Comparison of ENCODE assay signal across 37 mouse cellular contexts in the genomic region with DNA sequence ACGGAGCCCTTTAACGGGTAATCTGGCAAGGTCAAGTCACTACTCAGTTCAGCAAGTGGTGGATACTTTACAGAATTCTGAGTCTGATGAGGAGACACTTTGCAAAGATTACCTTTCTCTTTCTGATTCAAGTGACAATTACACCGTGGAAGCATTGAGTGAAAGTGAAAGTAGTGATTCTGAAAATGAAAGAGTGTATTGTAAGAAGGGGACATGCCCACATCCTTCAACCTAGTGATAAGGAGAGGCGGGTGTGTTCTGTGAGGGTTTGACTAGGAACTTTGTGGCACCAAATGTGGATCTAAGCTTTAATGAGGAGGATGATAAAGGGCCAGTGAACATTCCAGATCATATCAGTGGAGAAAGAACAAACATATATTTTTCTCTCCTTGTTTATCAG. TPM values are rescaled to one million over a fixed set of nuclear protein-coding genes. Genes with fewer than 3 reads are reported as not detected.
DNase-seq lines count a peak whose midpoint lies in the region; ATAC-seq and TF ChIP-seq lines count a peak whose summit lies in the region.
"Had no signal": no experiment of that assay in that cellular context is flagged by ENCODE, and none has a peak within 500 bp of the region (broad histone marks: within the 10 kb centered on the region; RNA-seq: fewer than 3 reads in every experiment).

No protein-coding gene starts in this region.

- no peaks in the 10 kb centered on the region for H3K27me3 ChIP-seq in G1E (ENCODE audit: insufficient read depth, low read length)
- H3K27me3 ChIP-seq: heart, embryonic 13.5 days; midbrain, embryonic 12.5 days; neural tube, embryonic 15.5 days; stomach, embryonic 15.5 days had no signal

- peak; percentile 47 for DNase-seq in A20 (ENCODE audit: low read depth, low spot score)
- no peak for DNase-seq in G1E (ENCODE audit: low spot score)
- DNase-seq in lung, postnatal 36 days = no peak
- DNase-seq in kidney, adult 11 months = no peak
- DNase-seq in frontal cortex, adult 2 months (ENCODE audit: extremely low spot score in 1 of 2, low spot score in 1 of 2) = no peak
- no peak for DNase-seq in B cell, adult 2 months
- DNase-seq: adrenal gland, postnatal 10 days; cerebellum, adult 11-12 months; cerebellum, adult 9-11 months; forebrain, postnatal 0 days; gastrocnemius, postnatal 14 days; heart, adult 11 months; heart, postnatal 10 days; kidney, adult 9 months; kidney, postnatal 10 days; layer of hippocampus, postnatal 36 days; liver; lung, postnatal 4 days; right cerebral cortex, postnatal 25 days had no signal

- H3K4me1 ChIP-seq in G1E (ENCODE audit: insufficient read depth, low read depth, low read length) = peaks cover 5% of the 10 kb centered on the region; the same call in 1 of the 2 replicates
- H3K4me1 ChIP-seq: heart, embryonic 13.5 days; hindbrain, embryonic 10.5 days; midbrain, embryonic 12.5 days; neural tube, embryonic 15.5 days; stomach, embryonic 15.5 days had no signal

- no peak for TF ChIP-seq CTCF in G1E (IDR thresholded peaks at IDR 0.05; ENCODE audit: low read depth, low read length)

- ATAC-seq in G1E (ENCODE audit: extremely low read depth, insufficient number of reproducible peaks, low FRiP score, poor library complexity, severe bottlenecking) = peak; percentile 28; the same call in 1 of the 2 replicates
- ATAC-seq in common myeloid progenitor, adult 5-6 weeks (replicated peaks; ENCODE audit: low read depth, poor library complexity, severe bottlenecking) = peak; percentile 79
- ATAC-seq in megakaryocyte progenitor cell, adult 5-6 weeks (replicated peaks; ENCODE audit: poor library complexity) = peak; percentile 87
- ATAC-seq: forebrain, postnatal 0 days; hindbrain, embryonic 16.5 days; intestine, embryonic 16.5 days had no signal

- H3K36me3 ChIP-seq in G1E (replicated peaks) = no peaks in the 10 kb centered on the region
- H3K36me3 ChIP-seq: heart, embryonic 13.5 days; hindbrain, embryonic 10.5 days; midbrain, embryonic 12.5 days; neural tube, embryonic 15.5 days; stomach, embryonic 15.5 days had no signal

- H3K4me3 ChIP-seq in G1E (ENCODE audit: low read depth, low read length) = no peak overlapping the region
- H3K4me3 ChIP-seq: erythroblast, embryonic 14.5 days; heart, embryonic 13.5 days; hindbrain, embryonic 10.5 days; midbrain, embryonic 12.5 days; neural tube, embryonic 15.5 days; stomach, embryonic 15.5 days had no signal

- H3K9me3 ChIP-seq in G1E (replicated peaks) = no peaks in the 10 kb centered on the region
- H3K9me3 ChIP-seq: heart, embryonic 13.5 days; hindbrain, embryonic 10.5 days; midbrain, embryonic 12.5 days; neural tube, embryonic 15.5 days; stomach, embryonic 15.5 days had no signal

RNA-seq across cellular contexts. Expression of a gene that starts 36.7 kb away (rescaled TPM):
- total RNA-seq in G1E (2014; fragmentation: Nextera tagmentation) (not detected in 2 replicates), G1E (2017) (not detected in 2 replicates)
- not detected in 2 replicates for polyA plus RNA-seq in G1E (2012)
- total RNA-seq in common myeloid progenitor, adult 5-6 weeks (2017) = not detected in 2 replicates
- not detected in 2 replicates for total RNA-seq in megakaryocyte progenitor cell, adult 5-6 weeks (2015)
- total RNA-seq in megakaryocyte progenitor cell, adult 5-6 weeks (2017) = not detected in 2 replicates
- polyA plus RNA-seq in frontal cortex, adult 2 months (2012; rRNA removed) = not detected in 2 replicates
- total RNA-seq: adrenal gland, postnatal 10 days; forebrain, postnatal 0 days; gastrocnemius, postnatal 14 days; heart, postnatal 10 days; layer of hippocampus, postnatal 36 days; left cerebral cortex, postnatal 10 days had no signal
- polyA plus RNA-seq: cortical plate, adult 2 months; embryonic facial prominence, embryonic 14.5 days; erythroblast, embryonic 14.5 days; forebrain, embryonic 11.5 days; forebrain, postnatal 0 days; heart, embryonic 13.5 days; hindbrain, embryonic 10.5 days; hindbrain, embryonic 16.5 days; intestine, embryonic 16.5 days; large intestine, adult 2 months; limb, embryonic 11.5 days; liver, embryonic 16.5 days; lung, embryonic 16.5 days; midbrain, embryonic 12.5 days; neural tube, embryonic 15.5 days; stomach, embryonic 15.5 days had no signal

RNA-seq across cellular contexts. Expression of a gene that starts 43.1 kb away (rescaled TPM):
- total RNA-seq in G1E (2014; fragmentation: Nextera tagmentation) (12.6 and 17.6 TPM in 2 replicates), G1E (2017) (6.9 and 7.1 TPM in 2 replicates)
- polyA plus RNA-seq in G1E (2012) = 0.08 TPM in 1 of 2 replicates, not detected in the other
- total RNA-seq in common myeloid progenitor, adult 5-6 weeks (2017) = not detected in 2 replicates
- total RNA-seq in megakaryocyte progenitor cell, adult 5-6 weeks (2015) = 0.54 TPM in 1 of 2 replicates, not detected in the other
- total RNA-seq in megakaryocyte progenitor cell, adult 5-6 weeks (2017) = 0.29 and 0.78 TPM in 2 replicates
- polyA plus RNA-seq in frontal cortex, adult 2 months (2012; rRNA removed) = 0.08 TPM in 1 of 2 replicates, not detected in the other
- total RNA-seq: adrenal gland, postnatal 10 days; forebrain, postnatal 0 days; gastrocnemius, postnatal 14 days; heart, postnatal 10 days; layer of hippocampus, postnatal 36 days; left cerebral cortex, postnatal 10 days had no signal
- polyA plus RNA-seq: cortical plate, adult 2 months; embryonic facial prominence, embryonic 14.5 days; erythroblast, embryonic 14.5 days; forebrain, embryonic 11.5 days; forebrain, postnatal 0 days; heart, embryonic 13.5 days; hindbrain, embryonic 10.5 days; hindbrain, embryonic 16.5 days; large intestine, adult 2 months; limb, embryonic 11.5 days; lung, embryonic 16.5 days; midbrain, embryonic 12.5 days; neural tube, embryonic 15.5 days; stomach, embryonic 15.5 days had no signal

RNA-seq across cellular contexts. Expression of a gene that starts 47.3 kb away (rescaled TPM):
- total RNA-seq in G1E (2014; fragmentation: Nextera tagmentation) = 630 and 645 TPM in 2 replicates
- 110 and 118 TPM in 2 replicates for total RNA-seq in G1E (2017)
- 9.5 and 12.7 TPM in 2 replicates for polyA plus RNA-seq in G1E (2012)
- 29.7 and 30.5 TPM in 2 replicates for total RNA-seq in common myeloid progenitor, adult 5-6 weeks (2017)
- 16.4 and 24.2 TPM in 2 replicates for total RNA-seq in megakaryocyte progenitor cell, adult 5-6 weeks (2015)
- total RNA-seq in megakaryocyte progenitor cell, adult 5-6 weeks (2017) = 5.7 and 7.8 TPM in 2 replicates
- not detected in 2 replicates for polyA plus RNA-seq in frontal cortex, adult 2 months (2012; rRNA removed)
- total RNA-seq: forebrain, postnatal 0 days; gastrocnemius, postnatal 14 days; heart, postnatal 10 days; layer of hippocampus, postnatal 36 days; left cerebral cortex, postnatal 10 days had no signal
- polyA plus RNA-seq: cortical plate, adult 2 months; forebrain, postnatal 0 days; large intestine, adult 2 months had no signal

Comparison
In these comparisons a context has a peak if more than half of its experiments do, and no peak if none do; other contexts are left out.
1. ATAC-seq: peak in every context shown above with its lines; median percentile 87 in megakaryocyte progenitor cell, adult 5-6 weeks; 79 in common myeloid progenitor, adult 5-6 weeks; 28 in G1E.